Mouse (Mus musculus): ENCODE measurements around the gene Tmem169. TPM values are rescaled to one million over a fixed set of nuclear protein-coding genes. Genes with fewer than 3 reads are reported as not detected.

Gene Tmem169
- polyA plus RNA-seq, 1 experiment from 2014 or later: 1.5 TPM

DNA sequence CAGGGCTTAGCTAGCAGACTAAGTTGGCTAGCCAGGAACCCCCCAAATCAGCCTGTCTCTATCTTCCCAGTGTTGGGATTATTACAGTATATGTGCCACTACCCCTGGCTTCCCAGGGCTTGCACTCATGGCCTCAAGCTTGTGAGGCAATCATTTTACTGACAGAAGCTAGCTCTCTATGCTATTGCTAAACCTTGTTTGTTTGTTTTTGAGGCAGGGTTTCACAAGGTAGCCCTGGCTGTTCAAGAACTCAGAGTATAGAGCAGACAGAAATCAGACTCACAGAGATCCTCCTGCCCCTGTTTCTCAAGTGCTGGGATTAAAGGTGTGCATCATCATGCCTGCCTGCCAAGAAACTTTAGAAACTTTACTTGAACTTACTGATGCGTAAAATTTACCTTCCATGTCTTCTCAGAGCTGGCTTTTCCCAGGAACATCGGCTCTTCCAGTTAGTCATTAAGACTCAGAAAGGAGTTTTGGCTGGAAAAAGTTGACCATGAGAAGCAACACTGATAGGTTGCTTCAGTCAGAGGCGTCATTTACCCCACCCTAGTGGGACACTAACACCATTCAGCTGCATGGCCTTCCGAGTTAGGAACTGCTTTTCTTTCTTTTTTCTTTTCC is 4.5 kb downstream of the Tmem169 start:
- Histone ChIP-seq H3K9me3 (no peaks in the 10 kb centered on the region), H3K4me2 (no peak overlapping the region), H3K9ac (no peak overlapping the region), H3K27me3 (peaks cover 13% of the 10 kb centered on the region), H3K36me3 (no peaks in the 10 kb centered on the region), H3K4me1 (peaks cover 8% of the 10 kb centered on the region), H3K4me3 (no peak overlapping the region), H3K27ac (no peak overlapping the region)
- WGBS: 76% methylated on average over 4 of the region's 4 CpGs
- ATAC-seq (ENCODE audit: borderline replicate concordance, extremely low read depth, low FRiP score, low TSS enrichment): no peak

DNA sequence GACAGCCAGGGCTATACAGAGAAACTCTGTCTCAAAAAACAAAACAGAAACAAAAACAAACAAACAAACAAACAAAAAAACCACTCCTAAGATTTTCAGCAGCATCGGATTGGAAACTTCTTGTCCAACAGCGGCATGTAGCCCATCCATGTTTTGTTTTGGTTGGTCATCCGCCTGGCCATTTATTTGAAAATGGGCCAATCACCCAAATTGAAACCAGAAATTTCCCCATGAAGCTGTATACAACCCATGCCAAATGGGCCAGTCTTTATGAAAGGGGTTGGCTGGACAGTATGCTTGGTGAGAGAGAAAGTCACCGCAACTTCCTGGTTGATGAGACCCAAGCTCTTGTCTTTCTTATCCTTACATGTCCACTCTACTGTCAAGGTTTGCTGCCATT is 6.7 kb downstream of the Tmem169 start:
- Histone ChIP-seq H3K4me1 (peaks cover 4% of the 10 kb centered on the region; the same call in 1 of the 2 replicates), H3K4me2 (no peak overlapping the region), H3K9me3 (no peaks in the 10 kb centered on the region), H3K27ac (no peak overlapping the region), H3K27me3 (no peaks in the 10 kb centered on the region), H3K4me3 (no peak overlapping the region), H3K36me3 (no peaks in the 10 kb centered on the region), H3K9ac (no peak overlapping the region)
- 92% methylated on average over 4 of the region's 4 CpGs for WGBS
- ATAC-seq (ENCODE audit: borderline replicate concordance, extremely low read depth, low FRiP score, low TSS enrichment): no peak

DNA sequence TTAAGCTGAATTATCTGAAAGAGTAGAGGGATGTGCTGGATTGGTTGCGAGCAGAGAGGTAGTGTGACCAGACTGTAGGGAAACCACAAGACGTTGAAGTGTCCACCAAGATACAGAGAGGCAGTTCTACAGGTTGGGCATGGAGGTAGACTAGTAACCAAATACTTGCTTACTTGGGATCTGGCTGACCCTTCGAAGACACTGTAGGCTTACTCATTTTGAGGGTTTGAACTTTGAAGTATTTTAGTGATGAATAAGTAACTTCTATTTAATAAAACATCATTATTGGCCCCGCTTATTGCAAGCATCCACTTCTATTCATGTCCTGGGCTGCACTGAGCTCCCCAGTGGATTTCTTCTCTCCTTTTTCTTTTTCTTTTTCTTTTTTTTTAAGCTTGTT is 7.3 kb downstream of the Tmem169 start:
- H3K27me3 ChIP-seq: no peaks in the 10 kb centered on the region
- H3K9me3 ChIP-seq: no peaks in the 10 kb centered on the region
- WGBS: 92% methylated on average over 4 of the region's 4 CpGs
- no peak overlapping the region for H3K4me2 ChIP-seq
- peaks cover 4% of the 10 kb centered on the region; the same call in 1 of the 2 replicates for H3K4me1 ChIP-seq
- H3K27ac ChIP-seq: no peak overlapping the region
- no peaks in the 10 kb centered on the region for H3K36me3 ChIP-seq
- ATAC-seq (ENCODE audit: borderline replicate concordance, extremely low read depth, low FRiP score, low TSS enrichment): no peak
- no peak overlapping the region for H3K4me3 ChIP-seq
- H3K9ac ChIP-seq: no peak overlapping the region

DNA sequence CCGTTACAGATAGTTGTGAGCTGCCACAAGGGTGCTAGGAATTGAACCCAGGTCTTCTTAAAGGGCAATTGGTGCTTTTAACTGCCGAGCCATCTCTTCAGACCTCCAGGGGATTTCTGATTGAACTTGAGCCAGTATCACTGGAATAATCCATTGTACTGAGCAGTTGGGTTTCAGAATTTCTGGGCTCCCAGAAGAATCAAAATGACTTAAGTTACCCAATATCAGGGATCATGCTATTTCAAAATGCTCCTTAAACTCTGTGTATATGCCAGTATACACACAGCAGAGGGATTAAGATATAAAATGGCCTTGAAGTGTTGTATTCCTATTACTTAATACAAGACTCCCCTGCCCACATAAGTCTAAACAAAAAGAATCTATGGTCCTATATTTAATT is 7.8 kb downstream of the Tmem169 start:
- Histone ChIP-seq H3K4me2 (no peak overlapping the region), H3K9ac (no peak overlapping the region), H3K4me1 (no peaks in the 10 kb centered on the region; the same call in 1 of the 2 replicates), H3K9me3 (no peaks in the 10 kb centered on the region), H3K36me3 (no peaks in the 10 kb centered on the region), H3K27ac (no peak overlapping the region), H3K4me3 (no peak overlapping the region), H3K27me3 (no peaks in the 10 kb centered on the region)
- no peak for ATAC-seq (ENCODE audit: borderline replicate concordance, extremely low read depth, low FRiP score, low TSS enrichment)
- 79% methylated on average over 2 of the region's 2 CpGs for WGBS

DNA sequence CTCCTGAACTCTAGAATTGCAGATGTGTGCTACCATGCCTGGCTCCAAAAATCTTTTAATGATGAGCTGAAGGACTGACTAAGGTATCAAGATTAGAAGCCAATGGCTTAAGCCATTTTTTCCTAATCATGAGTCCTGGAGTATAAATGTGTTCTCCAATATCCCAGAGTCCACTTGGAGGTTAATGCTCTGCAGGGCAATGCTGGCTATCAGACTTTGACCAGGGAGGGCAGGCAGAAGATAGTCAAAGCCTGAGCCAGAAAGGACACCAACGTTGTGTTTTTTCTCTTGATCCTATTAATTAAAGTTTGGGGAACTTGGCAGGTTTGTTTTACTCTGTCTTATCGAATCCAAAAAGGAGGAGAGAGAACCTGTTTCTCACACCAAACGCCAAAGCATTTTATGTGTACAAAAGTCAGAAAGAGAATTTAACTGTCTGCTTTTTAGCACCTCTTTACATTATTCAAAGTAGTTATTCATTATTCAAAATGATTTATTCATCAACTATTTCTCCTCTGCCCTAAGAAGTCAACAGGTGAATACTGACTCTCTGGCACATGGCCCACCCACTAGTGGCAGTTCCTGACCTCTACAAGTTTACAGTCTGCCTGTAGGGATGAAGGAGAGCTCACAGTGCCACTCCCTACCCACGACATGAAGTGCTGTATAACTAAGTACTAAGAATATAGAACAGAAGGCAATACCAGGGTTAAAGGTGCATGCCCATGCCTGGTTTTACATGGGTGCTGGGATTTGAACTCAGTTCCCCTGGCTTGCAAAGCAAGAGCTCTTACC is 9.9 kb downstream of the Tmem169 start:
- H3K9me3 ChIP-seq: no peaks in the 10 kb centered on the region

DNA sequence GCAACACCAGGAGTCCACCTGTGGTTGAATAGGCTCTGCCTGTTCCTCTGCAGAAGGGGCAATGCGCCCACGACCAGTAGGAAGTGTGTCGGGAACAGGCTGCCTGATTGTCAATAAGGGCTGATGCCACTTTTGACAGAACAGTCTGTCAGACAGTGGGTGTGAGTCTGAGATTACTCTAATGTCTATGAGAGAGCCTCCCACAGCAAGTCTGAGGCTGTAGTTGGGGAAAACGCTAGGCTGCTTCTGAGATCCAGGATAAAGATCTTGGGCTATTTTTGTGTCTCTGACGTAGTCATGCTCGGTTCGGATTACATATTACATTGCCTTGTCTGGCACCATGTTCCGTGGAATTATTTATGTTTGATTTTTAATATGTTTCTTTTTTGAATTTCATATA is 11.6 kb downstream of the Tmem169 start:
- ATAC-seq (ENCODE audit: borderline replicate concordance, extremely low read depth, low FRiP score, low TSS enrichment): no peak
- no peak overlapping the region for H3K4me3 ChIP-seq
- no peaks in the 10 kb centered on the region for H3K4me1 ChIP-seq
- no peak overlapping the region for H3K4me2 ChIP-seq
- H3K36me3 ChIP-seq: no peaks in the 10 kb centered on the region
- no peak overlapping the region for H3K27ac ChIP-seq
- no peak overlapping the region for H3K9ac ChIP-seq
- no peaks in the 10 kb centered on the region for H3K27me3 ChIP-seq
- H3K9me3 ChIP-seq: no peaks in the 10 kb centered on the region
- WGBS: 63% methylated on average over 8 of the region's 8 CpGs

More for the DNA sequence above, 9.9 kb downstream of the Tmem169 start:
- Histone ChIP-seq H3K4me3 (no peak overlapping the region), H3K4me2 (no peak overlapping the region), H3K9ac (no peak overlapping the region), H3K4me1 (no peaks in the 10 kb centered on the region), H3K27ac (no peak overlapping the region), H3K27me3 (no peaks in the 10 kb centered on the region), H3K36me3 (no peaks in the 10 kb centered on the region)
- ATAC-seq (ENCODE audit: borderline replicate concordance, extremely low read depth, low FRiP score, low TSS enrichment): no peak
- 59% methylated on average over 4 of the region's 4 CpGs for WGBS

DNA sequence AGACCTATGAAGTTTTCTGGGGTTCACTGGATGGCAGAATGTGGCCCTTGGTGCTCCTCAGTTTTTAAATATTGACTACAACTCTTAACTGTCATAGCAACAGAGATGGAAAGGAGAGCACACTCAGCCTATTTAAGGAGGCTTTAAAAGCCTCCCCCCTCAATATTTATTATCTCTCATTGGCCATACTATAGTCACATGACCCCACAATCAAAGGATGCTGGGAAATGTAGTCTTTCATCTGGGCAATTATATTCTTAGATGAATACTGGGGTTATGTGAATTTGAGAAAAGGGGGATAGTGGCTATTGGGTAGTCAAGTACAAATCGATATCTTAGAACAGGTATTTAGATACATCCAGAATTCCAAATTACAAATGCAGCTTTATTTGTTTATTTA is 17.7 kb downstream of the Tmem169 start:
- H3K27me3 ChIP-seq: no peaks in the 10 kb centered on the region
- H3K4me2 ChIP-seq: no peak overlapping the region
- no peak overlapping the region for H3K9ac ChIP-seq
- H3K9me3 ChIP-seq: no peaks in the 10 kb centered on the region
- WGBS: 81% methylated on average over 1 of the region's 1 CpGs
- H3K36me3 ChIP-seq: no peaks in the 10 kb centered on the region
- no peak overlapping the region for H3K4me3 ChIP-seq
- H3K27ac ChIP-seq: no peak overlapping the region
- peaks cover 2% of the 10 kb centered on the region; the same call in 1 of the 2 replicates for H3K4me1 ChIP-seq
- no peak for ATAC-seq (ENCODE audit: borderline replicate concordance, extremely low read depth, low FRiP score, low TSS enrichment)

DNA sequence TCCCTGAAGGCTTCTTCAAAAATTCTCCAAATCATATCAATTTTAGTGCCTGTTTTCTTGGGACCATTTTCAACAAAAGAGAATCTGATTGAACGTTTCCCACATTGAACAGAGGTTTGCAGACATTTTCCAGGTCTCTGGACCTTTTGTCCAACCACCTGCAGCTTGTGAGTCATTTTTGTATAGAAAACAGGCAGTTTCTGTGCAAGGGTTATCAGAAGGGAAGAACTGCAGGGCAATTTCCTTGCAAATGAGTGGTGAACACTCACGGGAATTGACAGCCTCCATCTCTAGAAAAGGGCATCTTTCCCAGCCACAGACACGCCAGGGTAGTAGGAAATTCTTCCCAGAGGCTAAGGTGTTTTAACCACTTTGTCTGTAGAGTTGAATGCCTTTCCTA is 22.1 kb downstream of the Tmem169 start:
- H3K27me3 ChIP-seq: no peaks in the 10 kb centered on the region
- 61% methylated on average over 3 of the region's 3 CpGs for WGBS
- no peak overlapping the region for H3K27ac ChIP-seq
- no peak for ATAC-seq (ENCODE audit: borderline replicate concordance, extremely low read depth, low FRiP score, low TSS enrichment)
- peak overlapping the region; percentile 73; the same call in 1 of the 2 replicates for H3K4me2 ChIP-seq
- H3K4me1 ChIP-seq: peaks cover 2% of the 10 kb centered on the region; the same call in 1 of the 2 replicates
- H3K36me3 ChIP-seq: no peaks in the 10 kb centered on the region
- no peaks in the 10 kb centered on the region for H3K9me3 ChIP-seq
- no peak overlapping the region; the same call in 1 of the 2 replicates for H3K9ac ChIP-seq
- no peak overlapping the region for H3K4me3 ChIP-seq

DNA sequence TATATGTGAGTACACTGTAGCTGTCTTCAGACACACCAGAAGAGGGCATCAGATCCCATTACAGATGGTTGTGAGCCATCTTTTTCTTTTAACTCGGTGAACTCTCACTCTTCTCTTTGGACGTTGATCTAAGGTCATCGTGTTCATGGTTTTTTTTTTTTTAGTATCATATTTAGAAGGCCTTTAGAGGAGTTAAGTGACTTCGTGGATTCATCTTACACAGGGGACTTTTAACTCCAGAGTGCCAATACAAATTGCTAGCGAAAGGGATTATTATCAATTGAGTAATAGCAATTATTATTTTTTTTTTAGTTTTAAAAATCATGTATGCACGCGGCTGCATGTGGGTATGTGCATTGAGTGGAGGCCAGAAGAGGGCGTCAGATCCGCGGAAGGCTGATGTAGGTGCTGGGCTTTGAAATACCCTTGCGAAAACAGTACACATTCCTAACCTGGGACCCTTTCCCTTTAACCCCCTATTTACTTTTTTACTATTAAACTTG is 22.6 kb downstream of the Tmem169 start:
- peak overlapping the region; percentile 81 for H3K27ac ChIP-seq
- H3K27me3 ChIP-seq: no peaks in the 10 kb centered on the region
- H3K4me1 ChIP-seq: peaks cover 2% of the 10 kb centered on the region; the same call in 1 of the 2 replicates
- H3K9ac ChIP-seq: peak overlapping the region; percentile 52
- 3% methylated on average over 11 of the region's 11 CpGs for WGBS
- H3K4me2 ChIP-seq: peak overlapping the region; percentile 73
- peak overlapping the region; percentile 50 for H3K4me3 ChIP-seq
- no peaks in the 10 kb centered on the region for H3K9me3 ChIP-seq
- H3K36me3 ChIP-seq: no peaks in the 10 kb centered on the region
- ATAC-seq (ENCODE audit: borderline replicate concordance, extremely low read depth, low FRiP score, low TSS enrichment): peak; percentile 78

DNA sequence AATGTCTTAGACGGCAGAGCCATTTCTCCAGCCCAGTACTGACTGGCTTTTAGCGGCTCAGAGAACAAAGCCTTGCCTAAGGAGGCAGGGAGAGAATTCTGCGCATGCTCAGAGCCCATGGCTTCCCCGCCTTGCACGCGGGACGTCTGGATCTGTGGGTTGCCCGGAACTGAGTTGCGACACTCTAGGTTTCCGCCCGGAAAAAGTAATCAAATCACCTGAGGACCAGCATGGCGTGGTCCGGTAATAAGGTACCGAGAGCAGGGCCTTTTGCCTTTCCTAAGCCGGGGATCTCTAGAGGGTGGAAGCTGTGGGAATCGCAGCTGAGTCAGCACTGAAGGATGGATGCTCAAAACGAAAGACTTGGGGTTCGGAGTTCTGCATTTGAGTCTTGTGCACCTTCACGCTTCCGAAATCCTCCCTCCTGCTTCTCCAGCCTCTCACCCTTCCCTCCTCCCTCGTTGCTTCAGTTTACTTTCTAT is 23.2 kb downstream of the Tmem169 start, which contains the start of gene Xrcc5:
TSS of gene Xrcc5 (plus strand) at position 105 of the 482 bp plus-strand sequence.
- Histone ChIP-seq H3K9me3 (no peaks in the 10 kb centered on the region), H3K4me2 (peak within 1 kb of the TSS; percentile 73), H3K4me3 (peak within 1 kb of the TSS; percentile 50), H3K9ac (peak within 1 kb of the TSS; percentile 52), H3K27ac (peak within 1 kb of the TSS; percentile 81), H3K36me3 (no peaks in the 10 kb centered on the region), H3K4me1 (peaks cover 2% of the 10 kb centered on the region; the same call in 1 of the 2 replicates), H3K27me3 (no peaks in the 10 kb centered on the region)
- peak; percentile 96 for ATAC-seq (ENCODE audit: borderline replicate concordance, extremely low read depth, low FRiP score, low TSS enrichment)
- under 1% methylated on average over 21 of the region's 21 CpGs for WGBS

DNA sequence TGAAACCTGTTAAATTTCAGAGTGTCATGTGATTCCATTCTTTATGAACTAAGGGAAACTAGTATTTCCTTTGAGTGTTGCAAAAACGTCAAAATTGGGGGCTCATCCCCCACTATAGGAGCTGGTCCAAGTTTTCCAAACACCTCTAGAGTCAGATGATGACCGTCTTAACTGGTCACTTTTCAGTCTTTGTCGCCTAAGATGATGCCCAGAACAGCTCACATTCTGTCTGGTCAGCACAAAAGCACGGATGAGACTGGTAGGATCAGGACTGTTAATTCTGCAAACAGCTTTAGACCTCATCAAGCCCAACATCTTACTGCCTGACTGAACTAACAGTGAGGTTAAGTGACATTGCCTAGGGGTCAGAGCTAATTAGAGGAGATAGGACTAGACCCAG is 24.8 kb downstream of the Tmem169 start:
- 56% methylated on average over 4 of the region's 4 CpGs for WGBS
- no peak overlapping the region for H3K4me3 ChIP-seq
- H3K9ac ChIP-seq: no peak overlapping the region
- no peak overlapping the region for H3K4me2 ChIP-seq
- H3K27ac ChIP-seq: no peak overlapping the region
- H3K9me3 ChIP-seq: no peaks in the 10 kb centered on the region
- no peaks in the 10 kb centered on the region for H3K27me3 ChIP-seq
- ATAC-seq (ENCODE audit: borderline replicate concordance, extremely low read depth, low FRiP score, low TSS enrichment): no peak
- H3K4me1 ChIP-seq: peaks cover 2% of the 10 kb centered on the region; the same call in 1 of the 2 replicates
- H3K36me3 ChIP-seq: no peaks in the 10 kb centered on the region

All from lung, embryonic 15.5 days (tissue).